ENCODE assay signal across 12 mouse cellular contexts in genomic region chr4:141133227-141133626, GRCm38 (mm10). TPM values are rescaled to one million over a fixed set of nuclear protein-coding genes. Genes with fewer than 3 reads are reported as not detected.
DNase-seq lines count a peak whose midpoint lies in the region; ATAC-seq and TF ChIP-seq lines count a peak whose summit lies in the region.
"Had no signal": no experiment of that assay in that cellular context is flagged by ENCODE, and none has a peak within 500 bp of the region (broad histone marks: within the 10 kb centered on the region; RNA-seq: fewer than 3 reads in every experiment).

No protein-coding gene starts in this region.

- 65% methylated on average over 8 of the region's 8 CpGs for WGBS in hindbrain, embryonic 13.5 days
- 79% methylated on average over 8 of the region's 8 CpGs for WGBS in hindbrain, embryonic 11.5 days
- WGBS in lung, embryonic 14.5 days, result 29% methylated on average over 8 of the region's 8 CpGs
- WGBS in intestine, embryonic 16.5 days, result 25% methylated on average over 8 of the region's 8 CpGs
- 57% methylated on average over 8 of the region's 8 CpGs for WGBS in liver, embryonic 16.5 days (ENCODE audit: insufficient replicate concordance)
- WGBS in forebrain, embryonic 14.5 days, result 68% methylated on average over 8 of the region's 8 CpGs

- H3K36me3 ChIP-seq in hindbrain, embryonic 13.5 days, result no peaks in the 10 kb centered on the region
- no peaks in the 10 kb centered on the region for H3K36me3 ChIP-seq in hindbrain, embryonic 11.5 days (ENCODE audit: control insufficient read depth, insufficient read depth, low read length)
- peaks cover 24% of the 10 kb centered on the region for H3K36me3 ChIP-seq in lung, embryonic 14.5 days (ENCODE audit: insufficient read depth)
- H3K36me3 ChIP-seq in intestine, embryonic 16.5 days (ENCODE audit: control insufficient read depth, insufficient read depth, low read length), result no peaks in the 10 kb centered on the region
- H3K36me3 ChIP-seq in liver, embryonic 16.5 days (ENCODE audit: control insufficient read depth, insufficient read depth), result no peaks in the 10 kb centered on the region
- peaks cover 5% of the 10 kb centered on the region; the same call in 1 of the 2 replicates for H3K36me3 ChIP-seq in forebrain, embryonic 14.5 days (ENCODE audit: control insufficient read depth, insufficient read depth, low read length)

- no peak overlapping the region for H3K4me3 ChIP-seq in hindbrain, embryonic 13.5 days
- H3K4me3 ChIP-seq in hindbrain, embryonic 11.5 days (ENCODE audit: low read depth, low read length), result no peak overlapping the region
- H3K4me3 ChIP-seq in lung, embryonic 14.5 days (ENCODE audit: low read depth, low read length), result no peak overlapping the region
- H3K4me3 ChIP-seq in intestine, embryonic 16.5 days (ENCODE audit: low read length), result no peak overlapping the region
- no peak overlapping the region for H3K4me3 ChIP-seq in liver, embryonic 16.5 days (ENCODE audit: low read depth, low read length)
- H3K4me3 ChIP-seq in forebrain, embryonic 14.5 days (ENCODE audit: low read depth, low read length), result no peak overlapping the region
- H3K4me3 ChIP-seq: erythroblast, embryonic 14.5 days; myocyte had no signal

- no peak overlapping the region for H3K4me2 ChIP-seq in hindbrain, embryonic 13.5 days
- H3K4me2 ChIP-seq in hindbrain, embryonic 11.5 days (replicated peaks; ENCODE audit: low read depth, low read length), result no peak overlapping the region
- no peak overlapping the region for H3K4me2 ChIP-seq in lung, embryonic 14.5 days
- no peak overlapping the region for H3K4me2 ChIP-seq in intestine, embryonic 16.5 days (ENCODE audit: low read depth, low read length)
- H3K4me2 ChIP-seq in liver, embryonic 16.5 days (ENCODE audit: low read depth, low read length), result peak overlapping the region; percentile 14; the same call in 1 of the 2 replicates
- H3K4me2 ChIP-seq in forebrain, embryonic 14.5 days (ENCODE audit: low read length), result no peak overlapping the region
- H3K4me2 ChIP-seq: hindbrain, embryonic 14.5 days had no signal

- no peaks in the 10 kb centered on the region for H3K9me3 ChIP-seq in hindbrain, embryonic 13.5 days
- H3K9me3 ChIP-seq in hindbrain, embryonic 11.5 days (ENCODE audit: control insufficient read depth, low read length), result no peaks in the 10 kb centered on the region
- no peaks in the 10 kb centered on the region for H3K9me3 ChIP-seq in lung, embryonic 14.5 days (ENCODE audit: low read depth, low read length)
- H3K9me3 ChIP-seq in intestine, embryonic 16.5 days (ENCODE audit: control insufficient read depth, low read length), result no peaks in the 10 kb centered on the region
- no peaks in the 10 kb centered on the region for H3K9me3 ChIP-seq in liver, embryonic 16.5 days (replicated peaks; ENCODE audit: control insufficient read depth, low read length)
- H3K9me3 ChIP-seq in forebrain, embryonic 14.5 days (replicated peaks; ENCODE audit: control insufficient read depth, low read length), result no peaks in the 10 kb centered on the region

- peak overlapping the region; percentile 12; the same call in 1 of the 2 replicates for H3K27ac ChIP-seq in hindbrain, embryonic 13.5 days
- no peak overlapping the region for H3K27ac ChIP-seq in hindbrain, embryonic 11.5 days (ENCODE audit: low read depth, low read length)
- H3K27ac ChIP-seq in lung, embryonic 14.5 days (ENCODE audit: low read depth), result peak overlapping the region; percentile 97; the same call in 1 of the 2 replicates
- peak overlapping the region; percentile 96 for H3K27ac ChIP-seq in intestine, embryonic 16.5 days (ENCODE audit: low read length)
- H3K27ac ChIP-seq in liver, embryonic 16.5 days (ENCODE audit: low read length), result peak overlapping the region; percentile 83
- H3K27ac ChIP-seq in forebrain, embryonic 14.5 days (ENCODE audit: low read depth, low read length), result no peak overlapping the region

- no peak for DNase-seq in hindbrain, embryonic 11.5 days (ENCODE audit: low spot score)
- peak; percentile 58 for DNase-seq in lung, embryonic 14.5 days
- DNase-seq in lung, postnatal 36 days, result no peak
- DNase-seq in forebrain, embryonic 14.5 days (ENCODE audit: low spot score), result no peak
- DNase-seq: cerebellum, adult 11 months; thymus, postnatal 36 days had no signal

- no peak for TF ChIP-seq CTCF in lung, embryonic 14.5 days (IDR thresholded peaks at IDR 0.05; ENCODE audit: low read depth)

- H3K4me1 ChIP-seq in hindbrain, embryonic 13.5 days (replicated peaks), result peaks cover 78% of the 10 kb centered on the region
- peaks cover 14% of the 10 kb centered on the region for H3K4me1 ChIP-seq in hindbrain, embryonic 11.5 days (replicated peaks; ENCODE audit: control insufficient read depth, insufficient read depth, low read length)
- H3K4me1 ChIP-seq in lung, embryonic 14.5 days (ENCODE audit: insufficient read depth), result peaks cover 53% of the 10 kb centered on the region
- H3K4me1 ChIP-seq in intestine, embryonic 16.5 days (ENCODE audit: control insufficient read depth, insufficient read depth, low read length), result peaks cover 72% of the 10 kb centered on the region
- peaks cover 39% of the 10 kb centered on the region for H3K4me1 ChIP-seq in liver, embryonic 16.5 days (ENCODE audit: control insufficient read depth, low read depth, low read length)
- H3K4me1 ChIP-seq in forebrain, embryonic 14.5 days (ENCODE audit: control insufficient read depth, insufficient read depth, low read length), result peaks cover 25% of the 10 kb centered on the region

- no peak for ATAC-seq in hindbrain, embryonic 13.5 days (ENCODE audit: low FRiP score)
- ATAC-seq in hindbrain, embryonic 11.5 days (ENCODE audit: low FRiP score), result no peak
- ATAC-seq in lung, embryonic 14.5 days (ENCODE audit: insufficient read depth), result no peak
- ATAC-seq in intestine, embryonic 16.5 days, result no peak
- ATAC-seq in liver, embryonic 16.5 days (ENCODE audit: low read depth), result no peak
- no peak for ATAC-seq in forebrain, embryonic 14.5 days

- H3K27me3 ChIP-seq in hindbrain, embryonic 13.5 days, result no peaks in the 10 kb centered on the region
- no peaks in the 10 kb centered on the region for H3K27me3 ChIP-seq in hindbrain, embryonic 11.5 days (ENCODE audit: control insufficient read depth, insufficient read depth, low read length)
- H3K27me3 ChIP-seq in lung, embryonic 14.5 days (ENCODE audit: insufficient read depth, low read length), result no peaks in the 10 kb centered on the region
- H3K27me3 ChIP-seq in intestine, embryonic 16.5 days (replicated peaks; ENCODE audit: control insufficient read depth, insufficient read depth, low read length), result no peaks in the 10 kb centered on the region
- H3K27me3 ChIP-seq in liver, embryonic 16.5 days (ENCODE audit: control insufficient read depth, insufficient read depth, low read depth, low read length), result no peaks in the 10 kb centered on the region
- no peaks in the 10 kb centered on the region for H3K27me3 ChIP-seq in forebrain, embryonic 14.5 days (replicated peaks; ENCODE audit: control insufficient read depth, insufficient read depth, low read length)

- H3K9ac ChIP-seq in hindbrain, embryonic 13.5 days, result no peak overlapping the region
- no peak overlapping the region for H3K9ac ChIP-seq in hindbrain, embryonic 11.5 days (ENCODE audit: low read depth, low read length)
- no peak overlapping the region for H3K9ac ChIP-seq in lung, embryonic 14.5 days
- H3K9ac ChIP-seq in intestine, embryonic 16.5 days (ENCODE audit: low read depth, low read length), result 0 out of 2 replicates have a peak overlapping the region, but pooled peaks have one; percentile 24
- H3K9ac ChIP-seq in liver, embryonic 16.5 days (ENCODE audit: low read depth, low read length), result no peak overlapping the region
- no peak overlapping the region for H3K9ac ChIP-seq in forebrain, embryonic 14.5 days (ENCODE audit: low read length)
- H3K9ac ChIP-seq: hindbrain, embryonic 14.5 days had no signal

RNA-seq across cellular contexts. Expression of gene Szrd1, which starts 6.3 kb away (rescaled TPM):
- polyA plus RNA-seq in hindbrain, embryonic 13.5 days (2015; fragmentation: Nextera tagmentation; extraction: Ambion mirVana), result 28.9 and 29.3 TPM in 2 replicates
- polyA plus RNA-seq in hindbrain, embryonic 11.5 days (2014; fragmentation: Nextera tagmentation; extraction: Ambion mirVana), result 35.5 and 35.7 TPM in 2 replicates
- polyA plus RNA-seq in lung, embryonic 14.5 days (2014; fragmentation: Nextera tagmentation; extraction: Ambion mirVana), result 29.8 and 32.5 TPM in 2 replicates
- 44.4 and 46.4 TPM in 2 replicates for polyA plus RNA-seq in intestine, embryonic 16.5 days (2015; fragmentation: Nextera tagmentation; extraction: Ambion mirVana)
- 18.1 and 19.1 TPM in 2 replicates for polyA plus RNA-seq in liver, embryonic 16.5 days (2015; fragmentation: Nextera tagmentation; extraction: Ambion mirVana)
- 37.0 and 38.9 TPM in 2 replicates for polyA plus RNA-seq in forebrain, embryonic 14.5 days (2014; fragmentation: Nextera tagmentation; extraction: Ambion mirVana)

RNA-seq across cellular contexts. Expression of gene Fbxo42, which starts 14.5 kb away (rescaled TPM):
- polyA plus RNA-seq in hindbrain, embryonic 13.5 days (2015; fragmentation: Nextera tagmentation; extraction: Ambion mirVana), result 21.9 and 22.3 TPM in 2 replicates
- 21.9 and 24.8 TPM in 2 replicates for polyA plus RNA-seq in hindbrain, embryonic 11.5 days (2014; fragmentation: Nextera tagmentation; extraction: Ambion mirVana)
- 28.1 and 28.6 TPM in 2 replicates for polyA plus RNA-seq in lung, embryonic 14.5 days (2014; fragmentation: Nextera tagmentation; extraction: Ambion mirVana)
- polyA plus RNA-seq in intestine, embryonic 16.5 days (2015; fragmentation: Nextera tagmentation; extraction: Ambion mirVana), result 17.9 and 18.5 TPM in 2 replicates
- 16.3 and 18.0 TPM in 2 replicates for polyA plus RNA-seq in liver, embryonic 16.5 days (2015; fragmentation: Nextera tagmentation; extraction: Ambion mirVana)
- 22.3 and 29.5 TPM in 2 replicates for polyA plus RNA-seq in forebrain, embryonic 14.5 days (2014; fragmentation: Nextera tagmentation; extraction: Ambion mirVana)

RNA-seq across cellular contexts. Expression of gene Spata21, which starts 45.1 kb away (rescaled TPM):
- 0.17 and 0.40 TPM in 2 replicates for polyA plus RNA-seq in hindbrain, embryonic 13.5 days (2015; fragmentation: Nextera tagmentation; extraction: Ambion mirVana)
- polyA plus RNA-seq in hindbrain, embryonic 11.5 days (2014; fragmentation: Nextera tagmentation; extraction: Ambion mirVana), result 0.17 and 0.19 TPM in 2 replicates
- 0.20 and 0.34 TPM in 2 replicates for polyA plus RNA-seq in lung, embryonic 14.5 days (2014; fragmentation: Nextera tagmentation; extraction: Ambion mirVana)
- polyA plus RNA-seq in intestine, embryonic 16.5 days (2015; fragmentation: Nextera tagmentation; extraction: Ambion mirVana), result 0.22 TPM in 1 of 2 replicates, not detected in the other
- polyA plus RNA-seq in liver, embryonic 16.5 days (2015; fragmentation: Nextera tagmentation; extraction: Ambion mirVana), result not detected in 2 replicates
- polyA plus RNA-seq in forebrain, embryonic 14.5 days (2014; fragmentation: Nextera tagmentation; extraction: Ambion mirVana), result 0.19 TPM in 1 of 2 replicates, not detected in the other
- polyA plus RNA-seq: erythroblast, embryonic 14.5 days; myocyte had no signal

RNA-seq across cellular contexts. Expression of gene Necap2, which starts 55.1 kb away (rescaled TPM):
- 52.6 and 57.3 TPM in 2 replicates for polyA plus RNA-seq in hindbrain, embryonic 13.5 days (2015; fragmentation: Nextera tagmentation; extraction: Ambion mirVana)
- 50.8 and 51.7 TPM in 2 replicates for polyA plus RNA-seq in hindbrain, embryonic 11.5 days (2014; fragmentation: Nextera tagmentation; extraction: Ambion mirVana)
- 88.9 and 93.6 TPM in 2 replicates for polyA plus RNA-seq in lung, embryonic 14.5 days (2014; fragmentation: Nextera tagmentation; extraction: Ambion mirVana)
- polyA plus RNA-seq in intestine, embryonic 16.5 days (2015; fragmentation: Nextera tagmentation; extraction: Ambion mirVana), result 79.6 and 82.0 TPM in 2 replicates
- polyA plus RNA-seq in liver, embryonic 16.5 days (2015; fragmentation: Nextera tagmentation; extraction: Ambion mirVana), result 87.5 and 93.3 TPM in 2 replicates
- polyA plus RNA-seq in forebrain, embryonic 14.5 days (2014; fragmentation: Nextera tagmentation; extraction: Ambion mirVana), result 36.6 and 41.8 TPM in 2 replicates

Comparison
In these comparisons a context has a peak if more than half of its experiments do, and no peak if none do; other contexts are left out.
1. H3K27ac ChIP-seq: peak in hindbrain, embryonic 13.5 days (single experiment), lung, embryonic 14.5 days (single experiment), intestine, embryonic 16.5 days (single experiment) and liver, embryonic 16.5 days (single experiment); none in hindbrain, embryonic 11.5 days (single experiment) and forebrain, embryonic 14.5 days (single experiment).